Mouse (Mus musculus): ENCODE data around the gene Mmp28. TPM values are rescaled to one million over a fixed set of nuclear protein-coding genes. Genes with fewer than 3 reads are reported as not detected.

Mmp28 gene
- polyA plus RNA-seq, 1 experiment from 2014 or later: 0.88 TPM

DNA sequence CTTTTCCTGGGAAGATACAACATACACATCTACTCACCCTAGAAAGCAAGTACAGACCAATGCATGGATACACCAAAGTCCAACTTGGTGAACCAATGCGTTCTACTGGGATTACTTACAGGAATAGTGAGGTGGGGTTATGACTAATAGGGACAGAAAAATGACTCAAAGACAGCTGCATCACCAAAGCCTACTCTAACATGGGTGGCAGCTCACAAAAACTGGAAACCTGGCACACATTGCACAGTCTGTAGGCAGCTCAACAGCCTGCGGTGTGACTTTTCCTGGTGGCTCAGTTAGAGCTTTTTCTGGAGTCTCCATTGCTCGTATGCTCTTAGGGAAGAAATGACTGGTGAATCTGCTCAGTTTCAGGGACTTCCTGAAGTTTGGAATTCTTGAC lies 5.9 kb upstream of the Mmp28 start:
- Histone ChIP-seq H3K4me3 (ENCODE audit: low read depth, low read length) (no peak overlapping the region), H3K27ac (ENCODE audit: low read depth, low read length) (no peak overlapping the region), H3K36me3 (ENCODE audit: control insufficient read depth, insufficient read depth, low read length) (no peaks in the 10 kb centered on the region), H3K4me1 (replicated peaks; ENCODE audit: control insufficient read depth, insufficient read depth, low read length) (peaks cover 2% of the 10 kb centered on the region; the same call in 1 of the 2 replicates), H3K9me3 (ENCODE audit: control insufficient read depth, low read length) (no peaks in the 10 kb centered on the region), H3K4me2 (no peak overlapping the region), H3K27me3 (replicated peaks; ENCODE audit: control insufficient read depth, insufficient read depth, low read length) (peaks cover 13% of the 10 kb centered on the region; the same call in 1 of the 2 replicates), H3K9ac (ENCODE audit: low read depth, low read length) (no peak overlapping the region)
- DNase-seq (ENCODE audit: low spot score): peak; percentile 12
- WGBS: 87% methylated on average over 3 of the region's 3 CpGs
- no peak for ATAC-seq (replicated peaks; ENCODE audit: low FRiP score)

DNA sequence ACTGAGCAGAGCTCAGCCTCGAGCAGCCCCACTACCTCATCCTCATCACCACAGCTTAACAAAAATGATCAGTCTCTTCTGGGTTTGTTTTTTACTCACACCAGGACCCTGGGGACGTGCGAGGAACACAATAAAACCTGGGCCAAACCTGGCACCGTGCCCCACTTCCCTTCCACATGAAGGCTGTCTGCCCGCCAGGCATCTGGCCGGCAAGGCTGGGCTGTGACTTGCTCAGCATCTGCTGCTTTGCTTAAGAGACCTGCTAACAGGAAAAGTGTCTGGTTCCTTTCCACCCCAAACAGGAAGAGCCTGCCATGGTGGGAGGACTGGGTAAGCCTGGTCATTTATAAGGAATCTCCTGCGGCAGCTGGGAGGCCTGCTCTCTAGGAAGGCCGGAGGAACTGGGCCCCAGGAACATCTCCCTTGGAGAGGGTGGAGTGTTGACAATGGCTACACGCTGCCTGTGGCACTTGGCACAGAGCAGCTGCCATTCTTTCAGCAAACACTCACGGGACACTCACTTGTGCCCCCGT lies 4.3 kb upstream of the Mmp28 start:
- Histone ChIP-seq H3K27ac (ENCODE audit: low read depth, low read length) (no peak overlapping the region), H3K4me2 (no peak overlapping the region), H3K9ac (ENCODE audit: low read depth, low read length) (no peak overlapping the region), H3K27me3 (replicated peaks; ENCODE audit: control insufficient read depth, insufficient read depth, low read length) (peaks cover 28% of the 10 kb centered on the region), H3K4me3 (ENCODE audit: low read depth, low read length) (no peak overlapping the region), H3K36me3 (ENCODE audit: control insufficient read depth, insufficient read depth, low read length) (no peaks in the 10 kb centered on the region), H3K4me1 (replicated peaks; ENCODE audit: control insufficient read depth, insufficient read depth, low read length) (peaks cover 8% of the 10 kb centered on the region), H3K9me3 (ENCODE audit: control insufficient read depth, low read length) (no peaks in the 10 kb centered on the region)
- ATAC-seq (replicated peaks; ENCODE audit: low FRiP score) (no peak), DNase-seq (ENCODE audit: low spot score) (peak; percentile 29)
- 46% methylated on average over 11 of the region's 11 CpGs for WGBS

GRCm38 (mm10) chr11:83465976-83466375 lies 3.1 kb upstream of the Mmp28 start:
- Histone ChIP-seq H3K4me1 (replicated peaks; ENCODE audit: control insufficient read depth, insufficient read depth, low read length) (peaks cover 6% of the 10 kb centered on the region), H3K4me3 (ENCODE audit: low read depth, low read length) (no peak overlapping the region), H3K4me2 (no peak overlapping the region), H3K9me3 (ENCODE audit: control insufficient read depth, low read length) (no peaks in the 10 kb centered on the region), H3K36me3 (ENCODE audit: control insufficient read depth, insufficient read depth, low read length) (no peaks in the 10 kb centered on the region), H3K27me3 (replicated peaks; ENCODE audit: control insufficient read depth, insufficient read depth, low read length) (peaks cover 36% of the 10 kb centered on the region), H3K27ac (ENCODE audit: low read depth, low read length) (no peak overlapping the region), H3K9ac (ENCODE audit: low read depth, low read length) (no peak overlapping the region)
- peak; percentile 19 for DNase-seq (ENCODE audit: low spot score)
- 37% methylated on average over 2 of the region's 2 CpGs for WGBS
- ATAC-seq (replicated peaks; ENCODE audit: low FRiP score): no peak

DNA sequence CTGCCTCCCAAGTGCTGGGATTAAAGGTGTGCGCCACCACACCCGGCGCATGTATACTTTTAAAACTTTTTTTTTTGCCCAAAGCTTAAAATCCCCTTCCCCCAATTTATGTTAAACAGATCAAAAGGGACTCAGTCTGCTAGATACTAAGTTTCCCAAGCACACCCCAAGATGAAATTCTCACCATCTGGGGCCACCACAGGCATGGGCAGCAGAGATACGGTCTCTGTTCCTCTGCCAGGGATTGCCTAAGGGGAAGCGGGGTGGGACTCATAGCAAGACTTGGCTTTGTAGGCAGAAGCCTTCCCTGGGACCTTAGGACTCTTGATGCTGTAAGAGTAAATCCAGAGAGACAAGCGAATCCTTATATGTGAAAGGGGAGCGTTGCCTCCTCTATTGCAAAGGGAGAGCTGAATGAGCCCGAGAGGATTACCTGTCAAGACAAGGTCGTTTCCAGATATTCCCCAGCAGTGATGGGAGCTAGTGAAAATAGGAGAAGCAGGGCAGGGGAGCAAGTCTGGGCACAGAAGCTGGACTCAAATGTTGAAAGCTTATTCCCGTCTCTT lies 1.3 kb downstream of the Mmp28 start:
- Histone ChIP-seq H3K27ac (ENCODE audit: low read depth, low read length) (no peak overlapping the region), H3K4me2 (no peak overlapping the region; the same call in 1 of the 2 replicates), H3K9me3 (ENCODE audit: control insufficient read depth, low read length) (no peaks in the 10 kb centered on the region), H3K9ac (ENCODE audit: low read depth, low read length) (no peak overlapping the region), H3K4me3 (ENCODE audit: low read depth, low read length) (no peak overlapping the region), H3K4me1 (replicated peaks; ENCODE audit: control insufficient read depth, insufficient read depth, low read length) (peaks cover 6% of the 10 kb centered on the region), H3K27me3 (replicated peaks; ENCODE audit: control insufficient read depth, insufficient read depth, low read length) (peaks cover 43% of the 10 kb centered on the region), H3K36me3 (ENCODE audit: control insufficient read depth, insufficient read depth, low read length) (no peaks in the 10 kb centered on the region)
- ATAC-seq (replicated peaks; ENCODE audit: low FRiP score) (no peak), DNase-seq (ENCODE audit: low spot score) (peak; percentile 28)
- WGBS: 70% methylated on average over 10 of the region's 10 CpGs

- H3K27ac ChIP-seq (ENCODE audit: low read depth, low read length): no peak overlapping the region
- WGBS: 69% methylated on average over 9 of the region's 9 CpGs
- H3K4me3 ChIP-seq (ENCODE audit: low read depth, low read length): no peak overlapping the region
Observed at GRCm38 (mm10) chr11:83457912-83458601, 4.8 kb downstream of the Mmp28 start.

DNA sequence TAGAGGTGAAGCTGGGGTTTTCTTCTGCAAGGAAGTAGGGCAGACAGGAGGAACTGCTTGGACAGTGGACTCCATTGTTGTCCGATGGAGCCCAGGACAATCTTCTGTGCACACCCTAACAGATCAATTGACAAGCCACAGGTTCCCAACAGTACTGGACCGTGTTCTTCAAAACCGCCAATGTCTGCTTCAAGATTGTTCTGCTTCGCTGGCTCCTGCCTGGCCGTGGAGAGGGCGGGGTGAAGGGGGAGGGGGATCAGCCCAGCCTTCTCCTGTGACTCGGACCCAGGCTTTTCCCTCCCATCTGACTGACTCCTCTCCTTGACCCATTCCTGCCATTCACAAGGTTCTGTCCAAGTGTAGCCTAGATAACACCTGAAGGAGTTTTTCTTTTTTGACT lies 5.6 kb downstream of the Mmp28 start:
- no peak overlapping the region for H3K4me2 ChIP-seq
- peaks cover 21% of the 10 kb centered on the region for H3K4me1 ChIP-seq (replicated peaks; ENCODE audit: control insufficient read depth, insufficient read depth, low read length)
- 49% methylated on average over 7 of the region's 7 CpGs for WGBS
- no peak overlapping the region for H3K27ac ChIP-seq (ENCODE audit: low read depth, low read length)
- H3K4me3 ChIP-seq (ENCODE audit: low read depth, low read length): no peak overlapping the region
- ATAC-seq (replicated peaks; ENCODE audit: low FRiP score): no peak
- no peak for DNase-seq (ENCODE audit: low spot score)
- no peaks in the 10 kb centered on the region for H3K36me3 ChIP-seq (ENCODE audit: control insufficient read depth, insufficient read depth, low read length)
- H3K27me3 ChIP-seq (replicated peaks; ENCODE audit: control insufficient read depth, insufficient read depth, low read length): peaks cover 17% of the 10 kb centered on the region
- no peak overlapping the region for H3K9ac ChIP-seq (ENCODE audit: low read depth, low read length)
- H3K9me3 ChIP-seq (ENCODE audit: control insufficient read depth, low read length): no peaks in the 10 kb centered on the region

More at GRCm38 (mm10) chr11:83457912-83458601, 4.8 kb downstream of the Mmp28 start:
- Histone ChIP-seq H3K9ac (ENCODE audit: low read depth, low read length) (no peak overlapping the region), H3K36me3 (ENCODE audit: control insufficient read depth, insufficient read depth, low read length) (no peaks in the 10 kb centered on the region), H3K9me3 (ENCODE audit: control insufficient read depth, low read length) (no peaks in the 10 kb centered on the region), H3K4me2 (no peak overlapping the region), H3K27me3 (replicated peaks; ENCODE audit: control insufficient read depth, insufficient read depth, low read length) (peaks cover 25% of the 10 kb centered on the region), H3K4me1 (replicated peaks; ENCODE audit: control insufficient read depth, insufficient read depth, low read length) (peaks cover 23% of the 10 kb centered on the region)
- ATAC-seq (replicated peaks; ENCODE audit: low FRiP score) (no peak), DNase-seq (ENCODE audit: low spot score) (no peak)

DNA sequence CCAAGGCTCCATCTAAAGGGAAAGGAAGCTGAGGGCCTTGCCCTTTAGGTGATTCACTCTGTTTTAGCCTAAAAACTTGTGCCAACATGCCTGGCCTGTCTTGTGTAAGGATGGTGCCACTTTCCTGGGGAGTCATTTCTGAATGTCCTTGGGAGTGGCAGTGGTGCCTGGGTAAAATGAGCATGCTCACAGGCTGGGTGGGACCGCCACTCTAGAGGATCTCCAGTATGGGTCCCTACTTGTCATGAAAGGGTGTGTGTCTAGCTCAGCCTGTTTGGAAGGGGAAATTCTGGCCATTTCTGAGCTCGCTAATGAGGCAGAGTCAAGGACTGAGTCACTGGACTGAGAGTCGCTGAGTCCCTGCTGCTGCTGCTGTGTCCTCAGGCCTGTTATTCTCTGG lies 7.3 kb downstream of the Mmp28 start:
- no peak overlapping the region for H3K4me3 ChIP-seq (ENCODE audit: low read depth, low read length)
- H3K4me2 ChIP-seq: no peak overlapping the region
- 0 out of 2 replicates have a peak, but pooled peaks cover 4% of the 10 kb centered on the region for H3K27me3 ChIP-seq (replicated peaks; ENCODE audit: control insufficient read depth, insufficient read depth, low read length)
- H3K9ac ChIP-seq (ENCODE audit: low read depth, low read length): no peak overlapping the region
- peak overlapping the region; percentile 32; the same call in 1 of the 2 replicates for H3K27ac ChIP-seq (ENCODE audit: low read depth, low read length)
- ATAC-seq (replicated peaks; ENCODE audit: low FRiP score) (no peak), DNase-seq (ENCODE audit: low spot score) (no peak)
- H3K36me3 ChIP-seq (ENCODE audit: control insufficient read depth, insufficient read depth, low read length): no peaks in the 10 kb centered on the region
- WGBS: 58% methylated on average over 3 of the region's 3 CpGs
- H3K9me3 ChIP-seq (ENCODE audit: control insufficient read depth, low read length): no peaks in the 10 kb centered on the region
- H3K4me1 ChIP-seq (replicated peaks; ENCODE audit: control insufficient read depth, insufficient read depth, low read length): peaks cover 21% of the 10 kb centered on the region

- H3K9me3 ChIP-seq (ENCODE audit: control insufficient read depth, low read length): no peaks in the 10 kb centered on the region
- 1% methylated on average over 4 of the region's 4 CpGs for WGBS
- H3K4me3 ChIP-seq (ENCODE audit: low read depth, low read length): no peak overlapping the region
- DNase-seq (ENCODE audit: low spot score) (peak; percentile 36), ATAC-seq (replicated peaks; ENCODE audit: low FRiP score) (no peak; the same call in 1 of the 2 replicates)
- peaks cover 21% of the 10 kb centered on the region for H3K4me1 ChIP-seq (replicated peaks; ENCODE audit: control insufficient read depth, insufficient read depth, low read length)
- no peak overlapping the region for H3K4me2 ChIP-seq
- H3K9ac ChIP-seq (ENCODE audit: low read depth, low read length): no peak overlapping the region
- H3K27me3 ChIP-seq (replicated peaks; ENCODE audit: control insufficient read depth, insufficient read depth, low read length): no peaks in the 10 kb centered on the region
- H3K36me3 ChIP-seq (ENCODE audit: control insufficient read depth, insufficient read depth, low read length): no peaks in the 10 kb centered on the region
- no peak overlapping the region for H3K27ac ChIP-seq (ENCODE audit: low read depth, low read length)
Observed at GRCm38 (mm10) chr11:83454548-83454947, 8.3 kb downstream of the Mmp28 start.

Measured in liver, embryonic 11.5 days (tissue).